Comparison of ENCODE assay signal across 11 mouse cellular contexts in genomic region chr9:116489787-116490186, GRCm38 (mm10).
DNase-seq lines count a peak whose midpoint lies in the region; ATAC-seq and TF ChIP-seq lines count a peak whose summit lies in the region.
"Had no signal": no experiment of that assay in that cellular context is flagged by ENCODE, and none has a peak within 500 bp of the region (broad histone marks: within the 10 kb centered on the region; RNA-seq: fewer than 3 reads in every experiment).

No protein-coding gene starts in this region.

- no peak overlapping the region for H3K4me3 ChIP-seq in cerebellum, adult 2 months (replicated peaks; ENCODE audit: insufficient read depth, low read depth, low read length)
- H3K4me3 ChIP-seq in liver, embryonic 12.5 days, result no peak overlapping the region
- H3K4me3 ChIP-seq: heart, embryonic 15.5 days had no signal

- 72% methylated on average over 4 of the region's 4 CpGs for WGBS in cerebellum, adult 2 months
- WGBS in liver, embryonic 12.5 days (ENCODE audit: insufficient replicate concordance), result 50% methylated on average over 4 of the region's 4 CpGs

- H3K9me3 ChIP-seq in liver, embryonic 12.5 days (replicated peaks), result no peaks in the 10 kb centered on the region

- TF ChIP-seq CTCF in cerebellum, adult 2 months (IDR thresholded peaks at IDR 0.05; ENCODE audit: borderline replicate concordance, insufficient read depth, low read depth, low read length), result peak; percentile 29; the same call in 1 of the 2 replicates

- no peaks in the 10 kb centered on the region for H3K27me3 ChIP-seq in cerebellum, adult 2 months (ENCODE audit: control insufficient read depth, insufficient read depth, low read length)
- no peaks in the 10 kb centered on the region for H3K27me3 ChIP-seq in liver, embryonic 12.5 days (replicated peaks)
- H3K27me3 ChIP-seq: heart, embryonic 15.5 days; megakaryocyte, embryonic 14.5 days had no signal

- ATAC-seq in cerebellum, adult (ENCODE audit: insufficient number of reproducible peaks, low FRiP score, low TSS enrichment), result no peak
- ATAC-seq in liver, embryonic 12.5 days, result no peak

- no peak overlapping the region for H3K4me2 ChIP-seq in liver, embryonic 12.5 days
- H3K4me2 ChIP-seq: heart, embryonic 15.5 days had no signal

- H3K4me1 ChIP-seq in cerebellum, adult 2 months (ENCODE audit: control insufficient read depth, insufficient read depth, low read length), result peaks cover 3% of the 10 kb centered on the region; the same call in 1 of the 2 replicates
- H3K4me1 ChIP-seq in liver, embryonic 12.5 days, result no peaks in the 10 kb centered on the region
- H3K4me1 ChIP-seq: heart, embryonic 15.5 days; megakaryocyte, embryonic 14.5 days had no signal

- no peak for TF ChIP-seq POLR2A in cerebellum, adult 2 months (IDR thresholded peaks at IDR 0.05; ENCODE audit: borderline replicate concordance, insufficient read depth, low read length)

- no peak overlapping the region for H3K27ac ChIP-seq in cerebellum, adult 2 months (ENCODE audit: insufficient read depth, low read length)
- no peak overlapping the region for H3K27ac ChIP-seq in liver, embryonic 12.5 days
- H3K27ac ChIP-seq: heart, embryonic 15.5 days had no signal

- H3K9ac ChIP-seq in liver, embryonic 12.5 days, result no peak overlapping the region
- H3K9ac ChIP-seq: heart, embryonic 15.5 days had no signal

- no peaks in the 10 kb centered on the region for H3K36me3 ChIP-seq in liver, embryonic 12.5 days
- H3K36me3 ChIP-seq: G1E; heart, embryonic 15.5 days had no signal

- DNase-seq in cerebellum, adult 2 months, result peak; percentile 14 to 27
- DNase-seq in liver, result peak; percentile 14
- DNase-seq in c-Kit-positive CD71-negative TER-119-negative erythroid progenitor cells, embryonic 14.5 days (ENCODE audit: low read depth), result peak; percentile 24
- peak; percentile 45 to 52 for DNase-seq in kidney, postnatal 4 days
- DNase-seq in retina, postnatal 1 day, result peak; percentile 41
- no peak for DNase-seq in frontal cortex, postnatal 10 days (ENCODE audit: low spot score in 2 of 2)

Comparison
In these comparisons a context has a peak if more than half of its experiments do, and no peak if none do; other contexts are left out.
1. DNase-seq: peak in cerebellum, adult 2 months (2 of 2), liver (single experiment), c-Kit-positive CD71-negative TER-119-negative erythroid progenitor cells, embryonic 14.5 days (single experiment), kidney, postnatal 4 days (2 of 2) and retina, postnatal 1 day (single experiment); none in frontal cortex, postnatal 10 days (0 of 2).